Comparison of ENCODE assay signal across 8 mouse cellular contexts in the genomic region with DNA sequence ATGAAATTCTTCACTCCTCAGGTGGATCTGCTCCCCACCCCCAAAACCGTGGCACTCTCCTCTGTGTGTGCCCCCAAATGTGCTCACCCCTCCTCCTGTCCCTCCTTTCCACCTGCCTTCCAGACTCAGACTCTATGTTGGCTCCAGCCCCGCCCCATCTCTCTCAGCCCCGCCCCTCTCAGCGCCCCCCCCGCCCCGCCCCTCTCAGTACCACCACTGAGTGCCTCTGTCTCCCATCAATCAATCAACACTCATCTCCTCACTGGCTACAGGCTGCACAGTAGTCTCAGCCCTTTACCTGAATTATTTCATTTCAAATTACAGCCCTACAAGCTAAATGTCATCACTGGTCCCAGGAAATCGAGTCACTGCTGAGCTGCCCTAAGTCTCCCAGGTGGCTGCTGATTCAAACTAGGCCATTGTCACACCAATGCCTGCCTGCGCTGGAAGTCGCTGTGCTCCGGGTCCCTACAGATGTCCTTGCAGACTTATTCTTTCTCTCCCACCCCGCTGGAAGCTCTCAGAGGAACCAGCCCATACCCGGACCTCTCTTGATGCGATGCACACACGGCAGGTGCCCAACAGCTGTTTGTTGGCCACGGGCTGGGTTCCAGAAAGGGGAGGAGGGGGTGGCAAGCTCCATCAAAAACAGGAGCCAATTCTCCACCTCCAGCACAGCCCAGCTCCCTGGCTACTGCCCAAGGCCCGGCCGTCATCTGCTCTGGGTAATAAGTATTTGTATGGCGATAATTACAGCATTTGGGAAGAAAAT. TPM values are rescaled to one million over a fixed set of nuclear protein-coding genes. Genes with fewer than 3 reads are reported as not detected.
DNase-seq lines count a peak whose midpoint lies in the region; ATAC-seq lines count a peak whose summit lies in the region.

No protein-coding gene starts in this region.

- no peaks in the 10 kb centered on the region for H3K9me3 ChIP-seq in heart, embryonic 13.5 days
- H3K9me3 ChIP-seq in hindbrain, embryonic 13.5 days = no peaks in the 10 kb centered on the region

- H3K36me3 ChIP-seq in heart, embryonic 13.5 days = no peaks in the 10 kb centered on the region
- H3K36me3 ChIP-seq in hindbrain, embryonic 13.5 days = no peaks in the 10 kb centered on the region

- peak overlapping the region; percentile 47; the same call in 1 of the 2 replicates for H3K9ac ChIP-seq in heart, embryonic 13.5 days
- peak overlapping the region; percentile 87 for H3K9ac ChIP-seq in hindbrain, embryonic 13.5 days

- no peak for ATAC-seq in heart, embryonic 13.5 days (ENCODE audit: extremely low read depth, insufficient number of reproducible peaks, low FRiP score, low TSS enrichment)
- peak; percentile 75 for ATAC-seq in hindbrain, embryonic 13.5 days (ENCODE audit: low FRiP score)

- H3K27ac ChIP-seq in heart, embryonic 13.5 days (replicated peaks) = no peak overlapping the region
- H3K27ac ChIP-seq in hindbrain, embryonic 13.5 days = peak overlapping the region; percentile 82

- intact Hi-C loops in heart, postnatal 36 days (cut with DNase I) = no loop called here

- H3K4me2 ChIP-seq in heart, embryonic 13.5 days = peak overlapping the region; percentile 56
- peak overlapping the region; percentile 76 for H3K4me2 ChIP-seq in hindbrain, embryonic 13.5 days

- no peak for DNase-seq in heart, postnatal 36 days
- peak; percentile 20 for DNase-seq in c-Kit-positive CD71-positive TER-119-positive erythroid progenitor cells, embryonic 14.5 days (ENCODE audit: low spot score)
- peak; percentile 62 for DNase-seq in liver
- DNase-seq in right cerebral cortex, adult 2 months (ENCODE audit: low spot score in 2 of 2) = peak; percentile 43 to 65
- DNase-seq in urinary bladder, postnatal 36 days (ENCODE audit: low spot score in 2 of 2) = no peak
- no peak for DNase-seq in thymus, postnatal 0 days (ENCODE audit: low spot score)

- H3K4me1 ChIP-seq in heart, embryonic 13.5 days = peaks cover 17% of the 10 kb centered on the region
- H3K4me1 ChIP-seq in hindbrain, embryonic 13.5 days (replicated peaks) = peaks cover 84% of the 10 kb centered on the region

- H3K4me3 ChIP-seq in heart, embryonic 13.5 days = peak overlapping the region; percentile 24
- peak overlapping the region; percentile 79 for H3K4me3 ChIP-seq in hindbrain, embryonic 13.5 days

- peaks cover 97% of the 10 kb centered on the region for H3K27me3 ChIP-seq in heart, embryonic 13.5 days (replicated peaks)
- H3K27me3 ChIP-seq in hindbrain, embryonic 13.5 days = peaks cover 47% of the 10 kb centered on the region

- WGBS in heart, embryonic 13.5 days = 1% methylated on average over 18 of the region's 18 CpGs
- 2% methylated on average over 18 of the region's 18 CpGs for WGBS in hindbrain, embryonic 13.5 days

RNA-seq across cellular contexts. Expression of gene Slit1, which starts 5.6 kb away (rescaled TPM):
- polyA plus RNA-seq in heart, embryonic 13.5 days (2015; fragmentation: Nextera tagmentation; extraction: Ambion mirVana) = 0.10 and 0.32 TPM in 2 replicates
- total RNA-seq in heart, postnatal 36 days (2021) = under 1 TPM in 1 of 2 experiments, not detected in 1; 0.11 TPM
- 22.3 and 25.6 TPM in 2 replicates for polyA plus RNA-seq in hindbrain, embryonic 13.5 days (2015; fragmentation: Nextera tagmentation; extraction: Ambion mirVana)
- polyA plus RNA-seq in thymus, postnatal 0 days (2015; fragmentation: Nextera tagmentation; extraction: Ambion mirVana) = 0.17 and 0.29 TPM in 2 replicates

Comparison
In these comparisons a context has a peak if more than half of its experiments do, and no peak if none do; other contexts are left out.
1. DNase-seq: peak in c-Kit-positive CD71-positive TER-119-positive erythroid progenitor cells, embryonic 14.5 days (single experiment), liver (single experiment) and right cerebral cortex, adult 2 months (2 of 2); none in heart, postnatal 36 days (0 of 2), urinary bladder, postnatal 36 days (0 of 2) and thymus, postnatal 0 days (single experiment).
2. RNA of gene Slit1, which starts 5.6 kb away (polyA plus RNA-seq): 22.3 to 25.6 TPM in hindbrain, embryonic 13.5 days; 0.10 to 0.32 TPM in heart, embryonic 13.5 days and 0.17 to 0.29 TPM in thymus, postnatal 0 days; every median in the first group is over 10 times any median in the second.